Mouse (Mus musculus) right cerebral cortex, postnatal 10 days (tissue): ENCODE results near the gene Foxb1.

Experiments
- DNase-seq, 2 experiments: peaks; one replicate each; pipeline ENCODE4 v3.0.0; 2021; ENCODE audit warnings: low spot score in 2 of 2

Foxb1 gene

DNA sequence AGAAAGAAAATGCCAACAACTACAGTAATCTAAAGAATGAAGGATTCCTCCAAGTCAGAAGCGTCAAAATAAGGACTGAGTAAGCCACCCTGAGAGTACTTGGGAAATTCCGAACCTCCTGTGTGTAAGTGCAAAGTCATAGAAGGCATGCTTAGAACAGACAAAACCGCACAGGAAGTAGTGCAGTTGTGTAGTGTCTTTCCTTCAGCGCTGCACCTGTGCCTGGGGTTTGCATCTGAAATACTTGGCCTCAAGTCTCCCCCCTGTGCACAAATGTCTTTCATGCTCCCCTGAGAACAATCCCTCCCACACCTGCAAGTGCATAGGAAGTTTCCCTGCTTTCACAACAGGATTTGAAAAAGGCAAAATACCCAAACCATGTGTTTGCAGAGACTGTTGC, 3.5 kb downstream of the Foxb1 start:
- no peak for DNase-seq

GRCm38 (mm10) chr9:69756456-69756855, 4.3 kb downstream of the Foxb1 start:
- DNase-seq = no peak

DNA sequence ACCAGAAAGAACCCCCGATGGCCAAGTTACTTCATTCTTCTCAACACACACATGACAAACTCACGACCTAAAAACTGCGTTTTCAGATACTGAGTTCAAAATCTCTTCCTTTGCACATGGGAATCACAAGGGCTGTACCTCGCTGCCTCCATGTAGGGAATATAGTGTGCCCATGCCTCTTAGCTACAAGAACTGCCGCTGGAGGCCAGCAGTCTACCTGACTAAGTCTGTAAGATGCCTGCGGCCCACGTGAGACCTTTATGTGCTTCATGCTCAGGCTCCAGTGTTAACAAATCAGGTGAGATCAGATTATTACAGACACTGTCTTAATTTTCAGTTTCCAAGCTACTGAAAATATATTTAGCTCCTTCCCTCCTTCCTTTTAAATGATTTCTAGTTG, 4.7 kb downstream of the Foxb1 start:
- DNase-seq = no peak

DNA sequence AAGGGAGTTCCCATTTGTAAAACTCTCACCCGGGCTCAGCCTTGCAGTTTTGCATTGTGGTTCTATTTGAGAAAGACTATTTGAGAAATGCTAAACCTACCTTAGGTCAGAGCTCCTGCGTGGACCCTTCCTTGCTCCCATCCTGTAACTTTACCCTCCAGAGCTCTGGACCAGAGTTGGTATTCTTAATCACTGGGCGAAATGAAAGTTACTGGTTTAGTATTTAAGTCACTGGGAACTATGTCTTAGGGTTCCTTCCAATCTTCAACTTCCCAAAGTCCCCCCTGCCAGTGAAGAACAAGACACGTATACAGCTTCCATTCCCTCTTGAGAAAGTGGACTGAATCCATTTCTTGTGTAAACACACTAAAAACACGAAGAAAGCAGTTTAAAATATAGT, 5.6 kb downstream of the Foxb1 start:
- DNase-seq = no peak

GRCm38 (mm10) chr9:69754712-69755111, 6.0 kb downstream of the Foxb1 start:
- DNase-seq = no peak

- no peak for DNase-seq
Measured at GRCm38 (mm10) chr9:69754291-69754690, 6.4 kb downstream of the Foxb1 start.

DNA sequence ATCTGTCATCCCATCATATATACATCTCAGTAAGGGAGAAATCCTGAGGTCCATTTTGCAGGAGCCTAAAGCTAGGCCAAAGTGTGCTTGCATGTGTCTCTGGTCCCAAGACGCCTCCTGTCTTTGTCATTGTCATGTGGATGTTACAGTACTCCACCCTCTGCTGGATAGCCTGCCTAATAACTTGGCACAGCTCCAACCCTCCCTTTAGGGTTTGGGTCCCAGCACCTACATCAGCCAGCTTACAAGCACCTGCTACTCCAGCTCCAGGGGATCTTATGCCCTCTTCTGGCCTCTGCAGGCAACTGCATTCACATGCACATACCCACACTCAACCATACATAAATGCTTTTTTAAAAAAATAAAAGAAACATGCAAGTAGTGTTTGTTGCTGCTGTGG, 12.8 kb downstream of the Foxb1 start:
- DNase-seq = no peak

DNA sequence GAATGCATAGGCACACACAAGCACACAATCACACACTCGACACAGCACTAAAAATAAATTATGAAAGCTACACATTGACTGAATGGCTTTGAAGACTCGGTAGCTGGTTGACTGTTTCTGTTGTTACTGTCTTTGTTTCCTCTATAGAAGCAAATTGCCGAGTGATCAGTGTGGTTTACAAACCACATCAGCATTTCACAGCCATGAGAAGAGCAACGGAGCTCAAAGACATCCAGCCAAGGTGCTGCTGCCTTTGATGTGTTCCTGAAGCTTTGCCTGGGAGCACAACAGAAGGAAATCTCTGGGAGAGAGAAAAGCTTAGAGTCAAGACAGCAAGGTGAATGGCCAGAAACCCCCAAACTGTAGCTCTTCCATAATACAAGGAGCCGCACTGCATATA, 32.0 kb downstream of the Foxb1 start:
- DNase-seq = no peak

GRCm38 (mm10) chr9:69718431-69718830, 42.3 kb downstream of the Foxb1 start:
- no peak for DNase-seq

GRCm38 (mm10) chr9:69716364-69716763, 44.4 kb downstream of the Foxb1 start:
- DNase-seq = no peak

DNA sequence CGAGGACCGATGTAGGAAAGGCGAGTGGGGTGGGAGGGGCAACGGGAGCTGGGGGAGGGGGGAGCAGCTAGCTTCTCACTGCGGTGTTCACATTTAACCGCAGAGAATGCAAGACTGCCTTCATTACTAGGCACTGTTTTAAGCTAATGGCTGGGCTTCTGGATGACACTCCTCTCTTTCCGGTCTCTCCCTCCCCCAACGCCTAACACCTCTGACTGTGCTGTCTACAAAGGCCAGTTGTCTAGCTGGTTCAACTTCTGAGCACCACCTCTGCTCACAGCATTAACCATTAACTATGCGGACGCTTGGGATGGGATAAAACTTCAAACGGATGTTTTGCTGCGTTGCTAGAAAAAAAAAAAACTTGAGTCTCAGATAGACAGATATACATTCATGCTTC, 45.3 kb downstream of the Foxb1 start:
- DNase-seq = no peak

- no peak for DNase-seq
Measured at GRCm38 (mm10) chr9:69714346-69714745, 46.4 kb downstream of the Foxb1 start.

- no peak for DNase-seq
Measured at GRCm38 (mm10) chr9:69713577-69714327, 47.0 kb downstream of the Foxb1 start.

GRCm38 (mm10) chr9:69712714-69713525, 47.8 kb downstream of the Foxb1 start:
- no peak for DNase-seq
